Mouse (Mus musculus): Measurements from ENCODE around the gene Gnai2.
"Not testable (repeated sequence)": the region's sequence is repeated elsewhere in the genome, so short reads cannot be mapped to it uniquely, and the experiment has no call there.

Gene Gnai2

DNA sequence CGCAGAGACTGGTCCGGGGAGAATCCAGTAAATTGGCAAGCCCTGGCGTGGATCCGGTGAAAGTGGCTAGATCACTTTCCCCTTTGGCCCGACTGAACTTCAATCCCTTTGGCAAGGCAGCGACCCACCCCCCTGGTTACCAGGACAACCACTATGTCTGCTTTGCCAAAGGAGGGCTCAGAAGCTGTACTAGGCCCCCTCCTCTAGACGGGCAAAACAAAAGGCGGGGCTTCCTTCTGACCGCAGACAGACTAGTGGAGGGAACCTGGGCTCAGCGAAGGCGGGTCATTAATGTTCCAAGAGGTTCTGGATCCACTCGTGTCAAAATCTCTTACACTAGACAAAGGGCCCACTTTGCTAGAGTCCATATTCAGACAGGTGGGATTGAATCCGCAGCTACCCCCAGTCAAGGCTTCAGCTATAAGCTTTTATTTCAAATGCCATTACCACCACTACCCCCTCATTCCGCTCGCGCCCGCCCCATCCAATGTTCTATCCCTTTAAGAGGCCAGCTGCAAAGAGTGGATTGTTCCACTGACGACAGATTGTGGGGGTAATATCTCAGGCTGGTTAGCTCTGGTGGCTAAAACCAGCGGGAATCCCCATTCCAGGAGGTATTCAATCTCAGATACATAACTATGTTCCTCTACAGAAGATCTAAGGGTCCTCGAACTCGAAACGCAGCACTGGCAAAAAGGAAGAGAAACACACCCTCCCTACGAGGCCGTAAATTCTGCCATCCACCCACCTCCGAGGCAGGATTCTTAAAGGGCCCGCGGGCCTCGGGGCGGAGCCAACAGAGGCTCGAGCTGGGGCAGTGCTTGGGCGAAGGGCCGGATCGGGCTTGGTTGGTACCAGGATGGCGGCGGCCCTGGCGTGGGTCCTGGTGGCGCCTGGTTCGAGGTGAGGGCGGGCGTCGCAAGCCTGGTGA, 66.6 kb downstream of the Gnai2 start:
- peak; percentile 63 for DNase-seq (ENCODE audit: low read depth, low spot score)

DNA sequence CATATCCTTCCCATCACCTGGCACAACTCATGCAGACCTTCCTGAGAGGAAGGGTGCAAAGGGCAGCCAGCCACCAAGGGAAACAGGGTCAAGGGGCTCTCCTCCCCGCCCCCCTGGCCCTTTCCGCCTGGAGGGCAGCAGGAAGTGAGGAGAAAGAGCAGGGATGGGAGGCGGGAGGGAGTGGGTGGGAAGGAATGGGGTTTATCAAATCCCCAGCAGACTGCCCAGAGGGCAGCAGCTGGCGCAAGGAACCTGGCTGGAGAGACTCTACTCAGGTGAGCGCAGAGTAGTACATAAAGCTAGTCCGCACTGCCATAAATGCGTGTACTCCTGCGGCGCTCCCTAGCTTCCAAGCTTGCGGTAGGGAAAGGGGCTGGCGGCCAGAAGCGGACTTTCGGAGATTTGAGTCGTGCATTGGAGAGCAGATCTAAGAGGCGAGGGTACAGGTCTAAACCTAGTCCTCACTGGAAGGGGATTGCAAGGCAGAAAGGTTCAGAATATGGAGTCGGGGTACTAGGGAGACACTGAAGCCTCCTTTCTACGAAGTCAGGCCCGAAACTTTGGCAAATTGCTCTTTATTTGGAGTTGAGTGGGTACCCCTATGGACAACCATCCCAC, 67.4 kb downstream of the Gnai2 start, which contains the start of gene Hyal2:
Hyal2 (plus strand) TSS at position 244 of the 618 bp plus-strand sequence.
- no peak for DNase-seq (ENCODE audit: low read depth, low spot score)

DNA sequence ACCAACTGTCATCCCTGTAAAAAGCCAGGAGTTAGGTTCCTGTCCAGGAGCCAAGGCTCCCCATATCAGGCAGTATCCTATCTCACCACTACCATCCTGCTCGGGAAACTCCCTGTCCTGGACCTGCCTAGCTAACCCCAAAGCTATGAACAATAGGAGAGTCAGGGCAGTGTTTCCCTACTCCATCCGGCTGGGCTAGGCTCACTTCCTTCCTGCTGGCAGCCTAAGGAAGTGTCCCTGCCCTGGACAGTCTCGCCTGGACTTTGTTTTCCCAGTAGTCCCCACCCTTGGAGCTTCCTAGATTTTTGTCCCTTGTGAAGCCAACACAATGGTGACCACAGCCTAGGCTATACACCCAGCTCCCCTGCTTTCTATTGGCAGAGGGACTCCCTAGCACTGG, 68.3 kb downstream of the Gnai2 start:
- DNase-seq (ENCODE audit: low read depth, low spot score) = no peak

DNA sequence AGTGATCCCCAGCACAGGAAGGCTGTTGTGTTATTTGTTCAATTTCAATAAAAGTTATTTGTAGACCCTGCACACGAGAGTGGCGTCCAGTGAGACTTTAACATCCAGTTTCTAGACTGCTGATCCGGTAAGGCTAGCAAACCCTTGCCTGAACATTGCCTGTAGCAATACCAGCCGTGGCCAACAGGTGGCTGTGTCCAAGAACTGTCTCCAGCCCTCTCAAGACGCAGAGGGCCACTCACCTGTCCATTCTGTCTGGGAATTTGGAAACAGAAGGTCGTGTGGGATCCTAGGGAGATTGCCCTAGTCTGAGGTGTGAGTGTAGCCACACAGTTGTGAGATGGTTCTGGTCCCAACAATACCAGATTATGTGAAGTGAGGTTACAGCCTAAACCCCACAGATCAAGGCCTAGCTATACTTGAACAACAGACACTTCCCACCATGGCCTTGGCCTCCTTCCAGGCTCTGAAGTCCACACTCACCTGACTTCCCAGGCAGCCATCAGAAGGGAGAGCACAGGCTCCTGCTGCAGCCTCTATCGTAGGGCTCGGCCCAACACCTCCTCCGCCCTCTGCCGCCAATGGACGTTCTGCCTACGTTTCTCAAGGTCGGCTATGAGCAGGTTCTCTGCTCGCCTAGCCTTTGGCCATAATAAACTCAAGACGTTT, 69.0 kb downstream of the Gnai2 start:
- DNase-seq (ENCODE audit: low read depth, low spot score) = no peak

DNA sequence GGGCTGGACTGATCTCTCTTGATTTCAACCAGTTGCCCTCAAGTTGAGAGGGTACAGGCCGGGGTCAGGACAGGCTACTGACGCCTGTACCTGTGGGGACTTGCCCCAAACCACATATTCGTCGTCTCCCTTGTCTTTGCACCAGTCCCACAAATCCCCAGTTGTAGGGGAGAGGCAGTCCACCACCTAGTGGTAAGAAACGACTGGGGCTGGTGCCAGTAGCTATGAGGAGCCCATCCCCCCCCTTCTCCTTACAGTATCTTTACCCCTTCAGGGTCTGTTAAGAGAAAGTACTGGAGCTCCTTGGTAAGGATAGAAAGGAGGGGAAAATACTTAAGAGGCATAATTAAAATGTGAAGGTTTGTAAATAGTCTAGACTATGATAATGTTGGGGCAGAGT, 69.6 kb downstream of the Gnai2 start:
- DNase-seq (ENCODE audit: low read depth, low spot score) = not testable (repeated sequence)

Measured in retina, adult 2 months (tissue).